Mouse (Mus musculus) heart, embryonic 11.5 days (tissue): Measurements from ENCODE around the gene Tbc1d24. TPM values are rescaled to one million over a fixed set of nuclear protein-coding genes. Genes with fewer than 3 reads are reported as not detected.

Experiments
- ATAC-seq: fragments of 200-750 bp; cut with Nextera tagmentation; replicated peaks from 2 replicates; pipeline ENCODE4 v1.8.0; 2017; ENCODE audit warnings: moderate library complexity; ENCODE audit not compliant: insufficient number of reproducible peaks, low FRiP score, low TSS enrichment
- H3K27ac ChIP-seq: fragments of 300-500 bp; sonication (generic); 2 replicates; pipeline ENCODE4 v1.5.1; 2014; ENCODE audit warnings: mild to moderate bottlenecking, low read depth, low read length
- H3K27me3 ChIP-seq: fragments of 300-500 bp; sonication (generic); 2 replicates; pipeline ENCODE4 v1.6.1; 2014; ENCODE audit warnings: mild to moderate bottlenecking, low read length, mixed read lengths; ENCODE audit not compliant: control insufficient read depth, insufficient read depth
- H3K36me3 ChIP-seq: fragments of 300-500 bp; sonication (generic); 2 replicates; pipeline ENCODE4 v1.6.1; 2014; ENCODE audit warnings: mild to moderate bottlenecking, low read length, moderate library complexity, mixed read lengths; ENCODE audit not compliant: control insufficient read depth, insufficient read depth
- H3K4me1 ChIP-seq: fragments of 300-500 bp; sonication (generic); 2 replicates; pipeline ENCODE4 v1.6.1; 2014; ENCODE audit warnings: low read length; ENCODE audit not compliant: control insufficient read depth, insufficient read depth
- H3K4me2 ChIP-seq: fragments of 300-500 bp; sonication (generic); 2 replicates; pipeline ENCODE4 v1.6.1; 2014; ENCODE audit warnings: mild to moderate bottlenecking, moderate library complexity
- H3K4me3 ChIP-seq: fragments of 300-500 bp; sonication (generic); 2 replicates; pipeline ENCODE4 v1.5.1; 2014; ENCODE audit warnings: low read depth, low read length
- H3K9ac ChIP-seq: fragments of 300-500 bp; sonication (generic); 2 replicates; pipeline ENCODE4 v1.6.1; 2014; ENCODE audit warnings: mild to moderate bottlenecking, low read depth, low read length, moderate library complexity
- H3K9me3 ChIP-seq: fragments of 300-500 bp; sonication (generic); replicated peaks from 2 replicates; pipeline ENCODE4 v1.6.1; 2016; ENCODE audit warnings: low read length; ENCODE audit not compliant: control insufficient read depth
- WGBS: fragments of 180-500 bp; shearing (Covaris S2); extraction: QIAGEN DNeasy Blood & Tissue Kit; methylation state at CpG from one replicate; pipeline ENCODE4 v1.1.7; 2014; ENCODE audit not compliant: insufficient replicate concordance; 5-methylcytosine and 5-hydroxymethylcytosine counted together
- polyA plus RNA-seq: library from polyadenylated mRNA; unstranded; fragments of >200 nt; fragmentation: Nextera tagmentation; extraction: Ambion mirVana; gene quantifications from 2 replicates; pipeline ENCODE4 v1.2.1, GENCODE M21; 2014

The Tbc1d24 gene
- polyA plus RNA-seq, 1 experiment from 2014 or later: 5.2 TPM

DNA sequence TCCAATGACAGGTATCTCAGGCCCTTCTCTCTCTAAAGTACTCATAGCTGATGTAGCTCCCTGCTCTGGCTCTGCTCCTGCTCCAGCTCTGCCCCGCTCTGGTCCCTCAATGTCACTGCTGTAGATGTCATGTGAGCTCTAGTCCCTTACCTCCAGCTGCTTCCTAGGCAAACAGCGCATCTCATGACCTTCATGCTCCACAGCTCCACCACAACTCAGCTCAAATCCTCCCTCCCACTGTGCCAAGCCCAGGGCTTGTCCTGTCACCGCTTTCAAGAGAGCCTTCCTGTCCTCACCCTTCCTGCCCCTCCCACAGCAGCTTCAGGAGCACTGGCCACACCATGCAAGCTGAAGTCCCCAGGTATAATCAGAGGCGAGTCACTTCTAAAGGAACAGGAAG is 5.6 kb downstream of the Tbc1d24 start:
- Histone ChIP-seq H3K27me3 (no peaks in the 10 kb centered on the region), H3K4me1 (peaks cover 60% of the 10 kb centered on the region), H3K9ac (no peak overlapping the region), H3K9me3 (no peaks in the 10 kb centered on the region), H3K4me2 (no peak overlapping the region), H3K4me3 (no peak overlapping the region), H3K36me3 (no peaks in the 10 kb centered on the region), H3K27ac (no peak overlapping the region)
- no peak for ATAC-seq
- 32% methylated on average over 4 of the region's 4 CpGs for WGBS

DNA sequence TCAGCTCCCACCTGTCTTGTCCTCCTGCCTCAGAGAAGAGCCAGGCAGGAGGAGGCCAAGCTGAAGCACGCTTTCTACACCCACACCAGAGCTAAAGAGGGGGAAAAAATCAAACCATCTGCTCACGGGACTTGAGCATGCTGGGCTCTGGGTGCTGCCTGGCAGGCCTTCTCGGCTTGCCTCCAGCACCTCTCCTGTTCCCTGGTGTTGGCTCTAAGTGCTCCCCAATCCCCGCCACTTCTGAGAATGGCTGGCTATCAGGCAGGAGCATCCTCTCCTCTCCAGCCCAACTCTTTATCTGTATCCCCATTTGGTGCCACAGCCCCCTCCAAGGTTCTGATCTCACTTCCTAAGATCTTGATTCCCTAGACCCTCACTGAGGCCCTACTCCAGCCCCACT is 6.1 kb downstream of the Tbc1d24 start:
- Histone ChIP-seq H3K36me3 (no peaks in the 10 kb centered on the region), H3K27ac (no peak overlapping the region)

GRCm38 (mm10) chr17:24197032-24197824 is 8.1 kb downstream of the Tbc1d24 start:
- Histone ChIP-seq H3K9ac (0 out of 2 replicates have a peak overlapping the region, but pooled peaks have one; percentile 18), H3K36me3 (no peaks in the 10 kb centered on the region), H3K4me2 (peak overlapping the region; percentile 17; the same call in 1 of the 2 replicates), H3K27ac (no peak overlapping the region), H3K9me3 (no peaks in the 10 kb centered on the region), H3K27me3 (no peaks in the 10 kb centered on the region), H3K4me3 (no peak overlapping the region), H3K4me1 (peaks cover 54% of the 10 kb centered on the region)
- ATAC-seq: peak; percentile 45; the same call in 1 of the 2 replicates
- 33% methylated on average over 15 of the region's 15 CpGs for WGBS

More for the DNA sequence above, 6.1 kb downstream of the Tbc1d24 start:
- 68% methylated on average over 4 of the region's 4 CpGs for WGBS
- Histone ChIP-seq H3K4me1 (peaks cover 58% of the 10 kb centered on the region), H3K9ac (no peak overlapping the region), H3K4me3 (no peak overlapping the region), H3K4me2 (no peak overlapping the region), H3K27me3 (no peaks in the 10 kb centered on the region), H3K9me3 (no peaks in the 10 kb centered on the region)
- ATAC-seq: no peak

DNA sequence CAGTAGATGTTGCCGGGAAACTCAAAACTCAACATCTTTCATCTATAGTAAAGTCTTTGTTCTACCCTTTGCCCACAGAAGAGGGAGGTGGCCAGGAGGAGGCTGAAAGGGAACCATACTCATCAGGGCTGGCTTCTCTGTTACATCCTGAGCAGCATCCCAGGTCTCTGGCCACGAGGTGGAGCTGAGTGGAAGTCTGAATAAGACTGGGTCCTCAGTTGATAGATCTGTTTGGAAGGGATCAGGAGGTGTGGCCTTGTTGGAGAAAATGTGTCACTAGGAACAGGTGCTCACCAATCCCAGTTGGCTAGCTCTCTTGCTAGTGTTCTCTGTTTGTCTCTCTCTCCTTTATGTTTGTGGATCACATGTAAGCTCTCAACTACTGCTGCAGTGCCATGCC is 10.0 kb downstream of the Tbc1d24 start:
- H3K4me1 ChIP-seq: peaks cover 61% of the 10 kb centered on the region
- ATAC-seq: no peak
- H3K4me2 ChIP-seq: no peak overlapping the region
- no peak overlapping the region for H3K9ac ChIP-seq
- WGBS: 64% methylated on average over 2 of the region's 2 CpGs
- no peaks in the 10 kb centered on the region for H3K9me3 ChIP-seq
- H3K27me3 ChIP-seq: no peaks in the 10 kb centered on the region
- no peak overlapping the region for H3K27ac ChIP-seq
- no peak overlapping the region for H3K4me3 ChIP-seq
- no peaks in the 10 kb centered on the region for H3K36me3 ChIP-seq

DNA sequence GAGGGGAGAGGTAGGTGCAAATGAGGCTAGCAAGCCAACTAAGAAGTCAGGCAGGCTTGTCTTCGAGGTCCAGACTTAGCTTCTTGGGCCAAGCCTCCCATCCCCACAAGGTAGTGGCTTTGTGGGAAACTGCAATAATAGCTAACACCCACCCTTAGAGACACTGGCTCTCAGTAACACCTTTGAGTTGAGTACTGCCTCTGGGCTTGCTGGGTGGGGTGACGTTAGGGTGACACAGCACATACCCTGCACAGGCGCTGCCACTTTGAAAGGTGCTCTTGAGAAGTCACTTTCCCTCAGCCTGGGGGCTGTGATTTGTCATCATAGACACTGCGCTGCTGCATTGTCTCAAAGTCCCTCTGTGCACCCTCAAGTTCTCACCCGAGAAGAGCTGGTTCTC is 11.6 kb downstream of the Tbc1d24 start:
- peak overlapping the region; percentile 22; the same call in 1 of the 2 replicates for H3K9ac ChIP-seq
- H3K4me3 ChIP-seq: no peak overlapping the region
- WGBS: 50% methylated on average over 5 of the region's 5 CpGs
- H3K9me3 ChIP-seq: no peaks in the 10 kb centered on the region
- H3K27me3 ChIP-seq: no peaks in the 10 kb centered on the region
- ATAC-seq: peak; percentile 53; the same call in 1 of the 2 replicates
- peak overlapping the region; percentile 15; the same call in 1 of the 2 replicates for H3K27ac ChIP-seq
- H3K36me3 ChIP-seq: no peaks in the 10 kb centered on the region
- H3K4me1 ChIP-seq: peaks cover 47% of the 10 kb centered on the region
- H3K4me2 ChIP-seq: no peak overlapping the region

DNA sequence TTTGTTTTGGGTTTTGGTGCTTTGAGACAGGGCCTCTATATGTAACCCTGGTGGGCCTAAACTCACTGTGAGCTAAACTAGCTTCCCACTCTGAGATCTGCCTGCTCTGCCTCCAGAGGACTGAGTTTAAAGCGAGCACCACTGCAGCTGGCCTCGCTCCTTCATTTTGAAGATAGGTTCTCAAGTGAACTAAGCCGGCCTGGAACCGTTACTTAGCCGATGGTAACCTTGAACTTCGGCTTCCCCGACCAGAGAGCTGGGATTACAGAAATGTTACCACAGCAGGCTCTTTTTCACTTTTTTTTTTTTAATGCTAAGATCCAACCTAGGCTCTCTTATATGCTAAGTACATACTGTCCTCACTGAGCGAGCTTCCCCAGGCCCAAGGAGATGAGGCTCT is 12.1 kb downstream of the Tbc1d24 start:
- Histone ChIP-seq H3K4me1 (peaks cover 47% of the 10 kb centered on the region), H3K36me3 (no peaks in the 10 kb centered on the region), H3K27ac (no peak overlapping the region; the same call in 1 of the 2 replicates), H3K9me3 (no peaks in the 10 kb centered on the region), H3K9ac (no peak overlapping the region), H3K4me3 (no peak overlapping the region), H3K27me3 (no peaks in the 10 kb centered on the region), H3K4me2 (no peak overlapping the region)
- ATAC-seq: no peak
- WGBS: 78% methylated on average over 8 of the region's 8 CpGs

DNA sequence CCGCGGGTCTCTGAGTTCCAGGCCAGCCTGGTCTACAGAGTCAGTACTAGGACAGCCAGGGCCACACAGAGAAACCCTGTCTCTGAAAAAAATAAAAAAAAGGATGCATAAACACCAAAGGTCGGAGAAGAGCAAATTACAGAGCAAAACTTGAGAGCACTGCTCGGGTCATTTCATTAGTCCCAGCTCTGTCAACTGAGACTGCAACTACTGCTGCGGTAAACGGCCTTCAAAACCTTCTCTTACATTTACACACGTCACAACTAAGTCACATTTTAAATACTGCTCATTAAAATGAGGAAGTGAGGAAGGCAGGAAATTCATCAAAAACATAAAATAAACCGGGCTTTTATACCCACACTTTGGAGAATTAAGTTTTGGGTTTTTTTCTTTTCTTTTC is 12.5 kb downstream of the Tbc1d24 start:
- no peak for ATAC-seq
- no peak overlapping the region for H3K4me3 ChIP-seq
- WGBS: 80% methylated on average over 8 of the region's 8 CpGs
- no peak overlapping the region for H3K4me2 ChIP-seq
- H3K27ac ChIP-seq: no peak overlapping the region
- no peaks in the 10 kb centered on the region for H3K9me3 ChIP-seq
- H3K27me3 ChIP-seq: no peaks in the 10 kb centered on the region
- no peak overlapping the region for H3K9ac ChIP-seq
- H3K4me1 ChIP-seq: peaks cover 47% of the 10 kb centered on the region
- H3K36me3 ChIP-seq: no peaks in the 10 kb centered on the region

DNA sequence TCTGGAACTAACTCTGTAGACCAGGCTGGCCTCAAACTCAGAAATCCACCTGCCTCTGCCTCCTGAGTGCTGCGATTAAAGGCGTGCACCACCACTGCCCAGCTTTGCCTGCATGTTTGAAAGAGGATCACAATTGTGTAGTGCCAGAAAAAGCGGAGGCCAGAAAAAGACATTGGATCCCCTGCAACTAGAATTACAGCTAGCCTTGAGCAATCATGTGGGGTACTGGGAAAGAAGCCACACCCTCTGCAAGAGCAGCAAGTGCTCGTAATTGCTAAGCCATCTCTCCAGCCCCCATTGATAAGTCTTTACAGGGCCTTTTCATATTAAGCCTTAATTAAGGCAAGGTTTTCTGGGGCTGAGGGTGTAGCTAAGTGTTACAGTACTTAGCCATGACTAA is 13.9 kb downstream of the Tbc1d24 start:
- no peaks in the 10 kb centered on the region for H3K27me3 ChIP-seq
- 75% methylated on average over 4 of the region's 4 CpGs for WGBS
- no peaks in the 10 kb centered on the region for H3K36me3 ChIP-seq
- H3K4me2 ChIP-seq: no peak overlapping the region
- peaks cover 35% of the 10 kb centered on the region for H3K4me1 ChIP-seq
- no peak for ATAC-seq
- no peak overlapping the region for H3K9ac ChIP-seq
- no peaks in the 10 kb centered on the region for H3K9me3 ChIP-seq
- H3K27ac ChIP-seq: no peak overlapping the region
- H3K4me3 ChIP-seq: no peak overlapping the region

DNA sequence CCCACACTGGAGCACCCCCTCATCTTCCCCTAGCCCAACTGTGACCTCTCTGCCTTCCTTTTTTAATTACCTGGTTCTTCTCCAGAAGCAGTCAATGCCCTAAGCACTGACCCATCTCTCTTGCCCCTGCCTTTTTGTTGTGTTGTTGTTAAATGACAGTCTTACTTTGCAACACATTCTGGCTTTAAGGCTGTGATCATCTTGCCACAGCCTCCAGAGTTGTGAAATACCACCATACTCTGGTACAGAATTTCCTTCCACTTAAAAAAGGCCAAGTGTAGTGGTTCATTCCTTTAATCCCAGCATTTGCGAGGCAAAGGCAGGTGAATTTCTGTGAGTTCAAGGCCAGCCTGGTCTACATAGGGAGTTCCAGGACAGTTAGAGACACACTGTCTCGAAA is 14.4 kb downstream of the Tbc1d24 start:
- Histone ChIP-seq H3K4me3 (no peak overlapping the region), H3K9me3 (no peaks in the 10 kb centered on the region), H3K9ac (no peak overlapping the region), H3K27ac (no peak overlapping the region), H3K27me3 (no peaks in the 10 kb centered on the region), H3K4me2 (no peak overlapping the region), H3K36me3 (no peaks in the 10 kb centered on the region), H3K4me1 (peaks cover 29% of the 10 kb centered on the region)
- no peak for ATAC-seq
- WGBS: 84% methylated on average over 2 of the region's 2 CpGs
